Mouse (Mus musculus): ENCODE measurements around the gene Ncan.
A peak's percentile ranks its signal among the peaks of the same experiment; 100 is the strongest.

The Ncan gene

DNA sequence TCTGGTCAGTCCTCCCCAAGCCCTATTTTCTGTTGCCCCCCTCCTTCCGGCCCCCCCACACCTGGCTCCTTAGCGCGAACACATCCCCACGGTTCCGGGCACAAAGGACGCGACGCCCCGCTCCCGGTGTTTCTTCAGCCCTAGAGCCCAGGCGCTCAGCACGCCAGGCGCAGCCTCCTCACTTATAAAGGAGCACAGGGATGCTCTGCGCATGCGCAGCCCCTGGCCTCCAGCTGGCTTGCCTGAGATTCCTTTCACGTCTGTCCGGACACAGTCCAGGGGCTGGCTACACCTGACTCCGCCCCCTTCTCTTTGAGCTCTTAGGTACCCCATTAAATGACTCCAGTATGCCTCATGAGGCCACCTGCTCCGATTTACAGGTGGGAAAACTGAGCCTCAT lies at the start of gene Ncan:
Ncan (minus strand) TSS at position 207 of the 400 bp plus-strand sequence.
- DNase-seq (ENCODE audit: extremely low spot score): peak; percentile 74

DNA sequence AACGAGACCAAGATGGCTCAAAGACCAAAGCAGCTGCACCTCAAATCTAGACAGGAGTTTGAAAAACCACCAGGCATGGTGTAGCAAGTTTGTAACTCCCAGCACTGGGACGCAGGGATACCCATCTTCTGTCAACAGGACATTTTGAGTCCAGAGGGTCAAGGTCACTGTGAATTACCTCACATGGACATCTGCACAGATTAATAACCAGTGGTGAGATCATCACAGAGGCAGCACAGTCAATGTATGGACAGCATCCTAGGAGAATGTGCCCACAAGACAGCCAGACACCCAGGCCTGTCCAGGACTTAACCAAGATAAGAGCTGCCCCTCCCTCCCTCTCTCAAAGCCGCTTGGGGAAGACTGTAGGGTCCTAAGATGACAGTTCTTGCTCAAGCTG lies 49.4 kb upstream of the Ncan start:
- no peak for DNase-seq (ENCODE audit: extremely low spot score)

- peak; percentile 86 for DNase-seq (ENCODE audit: extremely low spot score)
These were observed 45.9 kb upstream of the Ncan start for GRCm38 (mm10) chr8:70166504-70167110.

- no peak for DNase-seq (ENCODE audit: extremely low spot score)
These were observed 42.6 kb upstream of the Ncan start for GRCm38 (mm10) chr8:70163316-70163715.

DNA sequence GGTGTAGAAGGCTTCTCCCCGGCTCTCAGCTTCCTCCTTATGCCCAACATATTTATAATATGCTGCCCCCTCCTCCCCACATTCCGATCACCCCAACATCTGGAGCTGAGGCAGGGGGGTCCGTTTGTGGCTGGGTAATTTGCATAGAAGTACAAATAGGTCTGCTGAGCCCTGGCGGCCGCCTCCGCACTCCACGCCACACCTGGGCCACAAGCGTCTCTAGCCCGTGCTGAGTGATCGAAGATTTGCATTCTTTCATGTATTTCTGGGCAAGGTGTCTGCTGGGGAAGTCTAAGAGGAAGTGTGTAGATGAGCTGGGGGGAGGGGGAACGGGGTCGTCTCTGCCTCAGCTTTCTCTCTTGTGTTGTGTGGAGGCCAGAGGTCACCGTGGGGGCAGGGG lies 39.3 kb upstream of the Ncan start:
- DNase-seq (ENCODE audit: extremely low spot score): no peak

DNA sequence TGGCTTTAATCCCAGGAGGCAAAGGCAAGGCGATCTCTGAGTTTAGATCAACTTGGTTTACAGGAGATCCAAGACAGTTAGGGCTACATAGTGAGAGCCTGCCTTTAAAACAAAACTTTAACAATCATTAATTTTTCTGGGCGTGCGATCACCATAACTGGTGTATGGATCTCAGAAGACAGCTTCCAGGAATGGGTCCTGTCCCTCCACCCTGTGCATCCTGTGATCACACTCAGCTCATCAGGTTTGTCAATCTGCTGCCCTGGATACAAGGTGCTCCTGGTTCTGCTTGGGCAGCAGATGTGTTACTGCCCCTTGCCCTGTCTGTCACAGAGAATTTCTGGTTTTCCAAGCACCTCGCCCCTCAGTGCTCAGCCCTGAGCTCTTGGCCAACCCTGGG lies 38.5 kb upstream of the Ncan start:
- no peak for DNase-seq (ENCODE audit: extremely low spot score)

DNA sequence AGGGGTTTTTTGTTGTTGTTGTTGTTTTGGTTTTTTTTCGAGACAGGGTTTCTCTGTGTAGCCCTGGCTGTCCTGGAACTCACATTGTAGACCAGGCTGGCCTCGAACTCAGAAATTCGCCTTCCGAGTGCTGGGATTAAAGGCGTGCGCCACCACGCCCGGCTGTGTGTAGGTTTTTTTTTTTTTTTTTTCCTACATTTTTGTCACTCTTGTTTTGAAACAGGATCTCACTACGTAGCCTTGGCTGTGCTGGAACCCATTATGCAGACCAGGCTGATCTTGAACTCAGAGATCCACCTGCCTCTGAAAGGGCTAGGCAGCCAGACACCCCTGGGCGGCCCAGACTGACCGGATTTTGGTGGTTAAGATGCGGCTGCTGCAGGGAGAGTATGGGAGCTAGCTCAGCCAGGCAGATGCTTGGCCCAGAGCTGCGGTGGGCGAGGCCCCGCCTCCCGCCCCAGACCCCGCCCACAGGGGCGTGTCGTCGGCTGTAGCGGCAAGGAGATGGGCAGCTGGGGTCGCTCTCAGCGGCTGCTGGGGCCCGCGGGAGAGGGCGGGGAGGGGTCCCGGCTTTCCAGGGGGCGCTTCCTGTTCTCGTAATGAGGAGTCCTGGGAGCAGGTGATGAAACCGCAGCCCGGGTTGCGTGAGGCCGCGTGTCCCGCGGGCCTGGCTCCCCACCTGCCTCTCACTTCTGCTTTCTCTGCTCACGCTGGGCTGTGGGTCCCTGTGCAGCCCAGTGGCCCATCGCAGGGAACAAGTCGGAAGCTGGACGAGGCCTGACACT lies 37.6 kb upstream of the Ncan start:
- peak; percentile 89 for DNase-seq (ENCODE audit: extremely low spot score)

DNA sequence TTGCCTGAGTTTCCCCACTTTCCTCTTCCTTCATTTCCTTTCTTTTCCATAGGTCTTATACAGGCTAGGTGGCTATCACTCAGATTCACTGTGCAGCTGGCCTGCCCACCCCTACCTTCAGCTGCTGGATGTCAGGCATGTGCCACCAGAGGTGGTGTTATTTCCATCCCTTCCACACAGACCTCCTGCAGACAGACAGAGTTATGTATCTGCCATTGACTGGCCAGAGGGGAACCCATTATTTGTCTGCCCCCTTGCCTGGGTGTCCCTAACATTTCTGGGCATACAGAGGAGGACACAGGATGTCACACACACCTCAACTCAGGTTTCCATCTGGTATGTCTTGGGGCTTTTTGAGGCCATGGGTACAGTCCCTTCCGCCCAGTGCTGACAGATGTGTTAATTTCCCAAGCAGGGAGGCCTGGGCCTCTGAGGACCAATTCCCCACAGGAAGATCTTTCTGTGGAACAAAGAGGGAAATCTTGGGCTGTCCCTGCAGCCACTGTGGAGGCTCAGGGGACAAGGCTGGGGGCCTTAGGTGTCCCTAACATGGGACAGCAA lies 36.6 kb upstream of the Ncan start:
- DNase-seq (ENCODE audit: extremely low spot score): no peak

GRCm38 (mm10) chr8:70152537-70153257 lies 32.0 kb upstream of the Ncan start:
- peak; percentile 74 for DNase-seq (ENCODE audit: extremely low spot score)

- DNase-seq (ENCODE audit: extremely low spot score): peak; percentile 31
These were observed 29.5 kb upstream of the Ncan start for GRCm38 (mm10) chr8:70150158-70150557.

DNA sequence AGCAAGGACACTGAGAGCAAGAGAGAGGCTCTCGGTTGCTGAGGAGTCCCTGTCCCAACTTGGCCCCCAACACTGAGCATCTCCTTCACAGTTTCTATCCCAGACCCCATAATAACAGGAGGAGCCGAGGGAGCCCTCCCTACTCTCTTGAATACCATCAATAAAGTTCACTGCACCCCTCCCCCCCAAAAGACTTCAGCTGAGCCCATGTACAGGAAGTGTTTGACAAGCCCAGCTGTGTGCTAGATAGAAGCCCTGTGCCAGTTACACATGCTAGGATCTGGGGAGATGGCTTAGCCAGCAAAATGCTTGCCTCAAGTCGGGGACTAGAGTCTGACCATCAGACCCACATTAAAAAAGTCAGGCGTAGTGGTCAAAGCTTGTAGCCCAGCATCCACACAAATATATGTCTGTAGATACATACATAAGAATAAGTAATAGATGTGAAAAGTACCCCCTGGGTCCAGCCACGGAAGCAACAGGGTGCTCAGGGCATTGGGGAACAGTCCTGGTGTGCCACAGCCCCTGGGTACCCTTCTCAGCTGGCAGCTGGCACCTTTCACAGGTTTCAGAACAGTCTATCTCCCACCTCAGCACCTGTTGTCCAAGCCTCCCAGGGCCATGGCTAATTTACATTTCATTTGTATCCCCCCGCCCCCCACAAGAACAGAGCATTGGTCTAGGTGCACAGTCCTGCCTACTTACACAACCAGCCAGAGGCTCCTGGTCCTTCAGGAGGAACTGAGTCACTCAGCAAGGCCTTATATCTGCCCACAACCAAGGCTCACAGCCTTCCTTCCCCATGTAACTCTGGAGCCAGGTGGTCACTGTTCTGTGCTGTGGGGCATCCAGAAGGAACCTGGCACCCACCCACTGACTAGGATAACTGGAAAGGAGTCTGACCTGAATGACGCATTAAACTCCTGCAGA lies 27.3 kb upstream of the Ncan start:
- no peak for DNase-seq (ENCODE audit: extremely low spot score)

DNA sequence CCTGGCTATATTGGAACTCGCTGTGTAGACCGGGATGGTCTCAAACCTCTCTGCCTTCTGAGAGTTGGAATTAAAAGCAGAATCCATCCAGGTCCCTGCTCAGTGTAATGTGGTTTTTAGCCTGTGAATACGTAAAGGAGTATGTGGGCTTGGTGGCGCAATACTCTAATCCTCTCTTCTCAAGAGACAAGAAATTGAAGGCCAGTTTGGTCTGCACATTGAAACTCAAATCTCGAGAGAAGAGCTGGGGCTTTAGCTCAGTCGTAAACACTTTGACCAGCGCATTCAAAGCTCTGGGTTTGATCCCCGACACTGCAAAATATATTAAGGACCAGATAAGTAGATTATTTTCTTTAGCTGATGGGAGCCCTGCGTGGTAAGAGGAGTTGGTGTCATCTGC lies 19.3 kb upstream of the Ncan start:
- no peak for DNase-seq (ENCODE audit: extremely low spot score)

- peak; percentile 99 for DNase-seq (ENCODE audit: extremely low spot score)
These were observed 18.6 kb upstream of the Ncan start, which contains the start of the genes Rfxank, Borcs8 and Mef2b for GRCm38 (mm10) chr8:70139026-70139857. TSS of gene Rfxank (minus strand) at chr8:70139154. TSS of gene Borcs8 (plus strand) at chr8:70139499. TSS of gene Mef2b (plus strand) at chr8:70139711.

GRCm38 (mm10) chr8:70137890-70138289 lies 17.2 kb upstream of the Ncan start:
- DNase-seq (ENCODE audit: extremely low spot score): no peak

GRCm38 (mm10) chr8:70136591-70136990 lies 15.9 kb upstream of the Ncan start:
- DNase-seq (ENCODE audit: extremely low spot score): no peak

DNA sequence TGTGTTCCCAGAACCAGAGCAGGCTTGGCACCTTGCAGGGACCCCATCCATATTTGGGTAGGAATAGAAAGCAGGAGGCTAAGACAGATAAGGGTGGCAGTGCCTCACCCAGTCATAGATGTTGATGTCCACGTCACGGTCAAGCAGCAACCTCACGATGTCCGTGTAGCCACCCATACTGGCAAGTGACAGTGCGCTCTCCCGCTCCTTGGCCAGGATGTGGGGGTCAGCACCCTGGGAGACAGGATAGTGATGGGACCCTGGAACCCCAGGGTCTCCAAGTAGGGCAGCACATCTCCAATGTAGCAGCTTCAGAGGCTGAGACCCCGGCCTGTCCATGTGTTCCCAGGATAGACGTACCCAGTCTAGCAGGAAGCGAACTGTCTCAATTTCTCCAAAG lies 14.3 kb upstream of the Ncan start:
- DNase-seq (ENCODE audit: extremely low spot score): no peak

DNA sequence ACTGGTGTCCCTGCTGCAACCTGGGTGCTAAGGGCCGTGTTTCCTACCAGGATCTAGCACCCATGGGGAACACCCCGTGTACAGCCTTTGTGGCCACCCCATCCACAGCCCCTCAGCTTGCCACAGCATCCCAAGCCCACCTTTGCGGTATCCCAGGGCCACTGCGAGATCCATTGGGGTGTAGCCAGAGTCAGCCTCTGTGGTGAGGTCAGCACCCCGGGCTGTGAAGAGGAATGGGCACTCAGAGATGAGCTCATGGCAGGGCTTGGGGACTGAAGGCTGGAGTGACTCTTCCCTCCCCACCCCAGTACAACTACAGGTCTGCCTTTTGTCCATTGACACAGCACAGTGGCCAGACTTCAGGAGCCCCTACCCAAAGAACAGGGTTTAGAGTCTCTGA lies 13.4 kb upstream of the Ncan start:
- DNase-seq (ENCODE audit: extremely low spot score): no peak

DNA sequence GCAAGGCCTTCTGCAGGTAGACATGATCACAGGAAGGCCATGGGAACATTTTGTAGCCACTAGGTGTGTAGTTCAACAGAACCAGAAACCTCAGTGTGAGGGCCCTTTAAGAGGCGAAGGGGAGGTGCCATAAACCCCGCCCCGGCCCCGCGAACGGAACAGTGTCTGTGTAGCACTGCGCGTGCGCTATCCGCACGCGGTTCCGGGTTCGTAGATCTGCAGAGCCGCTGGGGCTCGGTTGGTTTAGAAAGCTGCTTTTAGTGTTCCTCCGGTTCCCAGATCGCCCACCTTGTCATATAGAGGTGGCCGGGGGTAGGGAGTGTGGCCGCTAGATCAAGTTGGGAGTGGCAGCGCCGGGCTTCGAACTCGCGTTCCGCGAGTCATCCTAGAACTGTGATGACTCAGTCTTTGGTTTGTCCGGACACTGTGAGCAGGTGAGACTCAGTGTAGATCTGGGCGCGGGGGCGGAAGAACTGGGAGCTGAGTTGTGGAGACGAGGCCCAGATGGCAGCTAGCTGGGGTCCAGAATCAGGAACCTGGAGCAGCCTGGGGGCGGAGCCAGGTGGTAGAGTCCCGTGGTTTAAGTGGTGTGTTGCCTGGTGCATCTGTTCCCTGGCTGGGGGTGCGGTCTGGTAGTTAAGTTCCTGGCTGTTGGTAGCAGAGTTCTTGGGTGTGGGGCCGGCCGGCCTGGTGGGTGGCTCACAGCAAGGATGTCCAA lies 10.7 kb upstream of the Ncan start, which contains the start of gene Nr2c2ap:
Nr2c2ap (plus strand) TSS at position 168 of the 718 bp plus-strand sequence.
- peak; percentile 83 for DNase-seq (ENCODE audit: extremely low spot score)

DNA sequence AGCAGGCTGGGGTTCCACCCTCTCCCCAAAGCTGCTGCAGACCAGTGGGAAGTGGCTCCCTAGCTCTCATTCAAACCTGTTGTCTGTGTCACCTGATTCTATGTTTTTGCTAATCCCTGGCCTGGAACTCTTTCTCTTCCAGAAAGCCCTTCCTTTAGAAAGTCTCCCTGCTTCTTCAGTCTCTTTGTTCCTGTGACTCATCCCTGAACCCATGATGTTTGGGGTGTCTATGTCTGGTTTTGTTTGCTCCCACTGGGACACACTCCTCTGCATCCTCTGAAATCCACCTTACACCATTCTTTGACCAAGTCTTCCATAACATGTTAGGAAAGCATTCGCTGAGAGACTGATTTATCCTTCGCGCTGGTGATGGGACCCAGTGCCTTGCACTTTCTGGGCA lies 9.4 kb upstream of the Ncan start:
- DNase-seq (ENCODE audit: extremely low spot score): no peak

Measured in embryo, embryonic 9.5 days (tissue).